Mouse (Mus musculus) liver, embryonic 14.5 days (tissue): Measurements from ENCODE around the gene Ywhab.

Experiments
- CTCF ChIP-seq: IDR thresholded peaks from 2 replicates; pipeline ENCODE4 v1.5.1; 2016; ENCODE audit warnings: antibody characterized with exemption, low read depth, control low read depth
- EP300 ChIP-seq: IDR thresholded peaks from 2 replicates; pipeline ENCODE4 v1.6.1; 2016; ENCODE audit warnings: antibody characterized with exemption, low read depth

GRCm38 (mm10) chr2:164040949-164041348 lies 46.2 kb downstream of the Ywhab start:
- TF ChIP-seq CTCF (no peak), EP300 (no peak)
